Mouse (Mus musculus) neural tube, embryonic 15.5 days (tissue): ENCODE data around the gene Mrpl42. TPM values are rescaled to one million over a fixed set of nuclear protein-coding genes. Genes with fewer than 3 reads are reported as not detected.

Source experiments
- ATAC-seq: fragments of 200-750 bp; cut with Nextera tagmentation; 2 replicates; pipeline ENCODE4 v1.8.0; 2017; ENCODE audit warnings: mild to moderate bottlenecking, moderate TSS enrichment, moderate library complexity; ENCODE audit not compliant: low FRiP score
- H3K27ac ChIP-seq: fragments of 300-500 bp; sonication (generic); replicated peaks from 2 replicates; pipeline ENCODE4 v1.5.1; 2015; ENCODE audit warnings: mild to moderate bottlenecking, inconsistent platforms
- H3K27me3 ChIP-seq: fragments of 300-500 bp; sonication (generic); replicated peaks from 2 replicates; pipeline ENCODE4 v1.6.1; 2015; ENCODE audit warnings: inconsistent platforms
- H3K36me3 ChIP-seq: fragments of 300-500 bp; sonication (generic); 2 replicates; pipeline ENCODE4 v1.6.1; 2015; ENCODE audit warnings: inconsistent platforms
- H3K4me1 ChIP-seq: fragments of 300-500 bp; sonication (generic); 2 replicates; pipeline ENCODE4 v1.6.1; 2015; ENCODE audit warnings: inconsistent platforms
- H3K4me2 ChIP-seq: fragments of 300-500 bp; sonication (generic); 2 replicates; pipeline ENCODE4 v1.6.1; 2015; ENCODE audit warnings: inconsistent platforms, mild to moderate bottlenecking, moderate library complexity
- H3K4me3 ChIP-seq: fragments of 300-500 bp; sonication (generic); replicated peaks from 2 replicates; pipeline ENCODE4 v1.5.1; 2015; ENCODE audit warnings: mild to moderate bottlenecking, inconsistent platforms
- H3K9ac ChIP-seq: fragments of 300-500 bp; sonication (generic); replicated peaks from 2 replicates; pipeline ENCODE4 v1.6.1; 2015; ENCODE audit warnings: mild to moderate bottlenecking, inconsistent platforms
- H3K9me3 ChIP-seq: fragments of 300-500 bp; sonication (generic); replicated peaks from 2 replicates; pipeline ENCODE4 v1.6.1; 2016; ENCODE audit warnings: inconsistent platforms
- WGBS: fragments of 180-500 bp; shearing (Covaris S2); methylation state at CpG from one replicate; pipeline ENCODE4 v1.1.7; 2015; ENCODE audit warnings: mixed read lengths; 5-methylcytosine and 5-hydroxymethylcytosine counted together
- polyA plus RNA-seq: library from polyadenylated mRNA; unstranded; fragments of >200 nt; fragmentation: Nextera tagmentation; extraction: Ambion mirVana; gene quantifications from 2 replicates; pipeline ENCODE4 v1.2.1, GENCODE M21; 2015

The Mrpl42 gene
- polyA plus RNA-seq, 1 experiment from 2014 or later, result 296 TPM

- no peak overlapping the region for H3K4me3 ChIP-seq
- H3K4me2 ChIP-seq, result no peak overlapping the region
- H3K9me3 ChIP-seq, result no peaks in the 10 kb centered on the region
- no peaks in the 10 kb centered on the region for H3K27me3 ChIP-seq
- no peaks in the 10 kb centered on the region for H3K4me1 ChIP-seq
- no peak for ATAC-seq
- no peak overlapping the region for H3K27ac ChIP-seq
- no peak overlapping the region for H3K9ac ChIP-seq
- 78% methylated on average over 11 of the region's 11 CpGs for WGBS
- H3K36me3 ChIP-seq, result no peaks in the 10 kb centered on the region
These were observed 29.7 kb downstream of the Mrpl42 start for GRCm38 (mm10) chr10:95471889-95472547.

DNA sequence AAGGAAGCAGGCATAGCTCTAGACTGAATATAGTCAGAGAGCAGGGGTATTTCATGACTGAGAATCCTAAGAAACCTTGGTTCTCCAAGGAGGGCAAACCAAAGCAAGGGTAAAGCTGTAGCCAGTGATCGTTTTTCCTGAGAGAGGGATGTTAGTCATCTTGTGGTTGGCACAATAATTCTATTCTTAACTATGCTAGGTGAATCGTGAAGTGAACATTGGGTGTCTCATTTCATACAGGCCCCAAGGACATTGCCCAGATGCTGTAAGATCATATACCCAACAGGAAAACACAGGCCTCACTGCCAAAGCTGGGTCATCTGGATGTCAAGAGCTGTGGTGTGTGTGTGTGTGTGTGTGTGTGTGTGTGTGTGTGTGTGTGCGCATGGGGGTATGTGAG, 30.6 kb downstream of the Mrpl42 start:
- Histone ChIP-seq H3K36me3 (no peaks in the 10 kb centered on the region), H3K9me3 (no peaks in the 10 kb centered on the region), H3K4me1 (no peaks in the 10 kb centered on the region), H3K9ac (no peak overlapping the region), H3K27me3 (no peaks in the 10 kb centered on the region), H3K4me3 (no peak overlapping the region), H3K27ac (no peak overlapping the region), H3K4me2 (no peak overlapping the region)
- WGBS, result 88% methylated on average over 3 of the region's 3 CpGs
- ATAC-seq, result no peak

DNA sequence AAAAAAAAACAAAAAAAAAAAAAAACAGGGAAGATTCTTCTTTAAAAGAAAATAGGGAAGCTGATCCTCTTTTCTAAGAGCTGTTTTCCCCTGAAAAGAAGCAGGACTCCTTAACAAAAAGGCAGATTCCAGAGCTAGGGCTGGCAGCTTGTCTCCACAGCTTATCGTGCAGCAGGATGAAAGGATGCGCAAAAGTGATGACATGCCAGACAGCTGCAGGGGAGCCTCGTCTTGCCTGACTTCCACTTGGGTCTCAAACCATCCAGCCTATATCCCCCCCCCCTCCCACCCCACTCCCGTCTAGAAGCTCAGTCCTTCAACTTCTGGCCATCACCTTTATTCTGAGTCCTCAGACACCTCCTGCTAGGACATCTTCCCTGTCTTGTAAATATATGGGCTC, 32.8 kb downstream of the Mrpl42 start:
- Histone ChIP-seq H3K36me3 (no peaks in the 10 kb centered on the region), H3K4me3 (no peak overlapping the region), H3K27ac (no peak overlapping the region), H3K4me2 (no peak overlapping the region), H3K4me1 (no peaks in the 10 kb centered on the region), H3K9me3 (no peaks in the 10 kb centered on the region), H3K27me3 (no peaks in the 10 kb centered on the region), H3K9ac (no peak overlapping the region)
- ATAC-seq, result no peak
- 74% methylated on average over 4 of the region's 4 CpGs for WGBS

- Histone ChIP-seq H3K9ac (no peak overlapping the region), H3K9me3 (no peaks in the 10 kb centered on the region), H3K4me1 (no peaks in the 10 kb centered on the region), H3K36me3 (no peaks in the 10 kb centered on the region), H3K27me3 (no peaks in the 10 kb centered on the region), H3K27ac (no peak overlapping the region), H3K4me2 (no peak overlapping the region), H3K4me3 (no peak overlapping the region)
- ATAC-seq, result no peak
- 70% methylated on average over 4 of the region's 4 CpGs for WGBS
These were observed 36.2 kb downstream of the Mrpl42 start for GRCm38 (mm10) chr10:95465485-95465896.

GRCm38 (mm10) chr10:95464527-95464926, 37.2 kb downstream of the Mrpl42 start:
- 58% methylated on average over 6 of the region's 6 CpGs for WGBS
- Histone ChIP-seq H3K9ac (no peak overlapping the region), H3K9me3 (no peaks in the 10 kb centered on the region), H3K36me3 (no peaks in the 10 kb centered on the region), H3K27ac (no peak overlapping the region), H3K27me3 (no peaks in the 10 kb centered on the region), H3K4me1 (no peaks in the 10 kb centered on the region), H3K4me3 (no peak overlapping the region), H3K4me2 (no peak overlapping the region)
- no peak for ATAC-seq

DNA sequence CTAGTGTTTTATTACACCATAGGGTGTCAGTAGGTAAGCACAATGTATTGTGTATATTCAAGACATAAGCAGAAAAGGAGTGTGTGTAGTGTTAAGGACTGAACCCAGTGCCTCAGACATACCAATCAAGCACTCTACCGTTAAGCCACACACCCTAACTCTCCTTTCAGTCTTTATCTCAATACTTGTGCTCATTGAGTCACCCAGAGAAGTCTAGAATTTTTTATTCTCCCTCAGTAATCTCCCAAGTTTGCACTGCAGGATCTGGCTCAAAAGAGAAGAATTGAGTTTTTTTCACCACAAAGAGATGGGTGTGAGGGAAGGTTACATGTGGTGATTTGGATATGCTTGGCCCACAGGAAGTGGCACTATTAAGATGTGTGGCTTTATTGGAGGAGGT, 39.5 kb downstream of the Mrpl42 start:
- Histone ChIP-seq H3K9ac (no peak overlapping the region), H3K4me3 (no peak overlapping the region), H3K4me1 (no peaks in the 10 kb centered on the region), H3K4me2 (no peak overlapping the region), H3K9me3 (no peaks in the 10 kb centered on the region), H3K36me3 (no peaks in the 10 kb centered on the region), H3K27me3 (no peaks in the 10 kb centered on the region), H3K27ac (no peak overlapping the region)
- ATAC-seq, result no peak
- 62% methylated on average over 1 of the region's 1 CpGs for WGBS

DNA sequence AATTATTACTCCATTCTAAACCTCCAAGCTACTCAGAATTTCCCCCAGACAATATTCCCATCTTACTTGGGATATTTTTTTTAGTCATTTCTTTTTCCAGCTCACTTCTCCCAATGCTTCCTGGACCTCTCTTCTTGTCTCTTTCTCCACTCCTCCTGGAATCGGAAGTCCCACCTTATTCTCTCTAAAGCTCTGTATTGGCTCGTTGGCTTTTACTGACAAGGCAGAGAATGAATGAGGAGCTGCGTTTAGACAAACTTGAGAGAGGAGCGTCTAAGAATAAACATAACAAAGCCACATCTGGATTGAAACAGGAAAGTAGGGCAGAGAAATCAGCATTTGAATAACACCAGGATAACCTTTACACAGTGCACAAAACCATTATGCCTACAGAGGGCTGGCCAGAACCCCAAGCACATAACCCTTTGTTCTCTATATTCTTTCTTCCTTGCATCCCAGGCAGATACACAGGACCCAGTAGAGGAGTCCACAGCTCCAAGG, 40.6 kb downstream of the Mrpl42 start:
- Histone ChIP-seq H3K27ac (no peak overlapping the region), H3K36me3 (no peaks in the 10 kb centered on the region), H3K9me3 (no peaks in the 10 kb centered on the region), H3K9ac (no peak overlapping the region), H3K4me3 (no peak overlapping the region), H3K27me3 (no peaks in the 10 kb centered on the region), H3K4me1 (no peaks in the 10 kb centered on the region), H3K4me2 (no peak overlapping the region)
- WGBS, result 56% methylated on average over 4 of the region's 4 CpGs
- ATAC-seq, result no peak

- no peak overlapping the region for H3K4me3 ChIP-seq
- WGBS, result 89% methylated on average over 9 of the region's 9 CpGs
- H3K9ac ChIP-seq, result no peak overlapping the region
- no peaks in the 10 kb centered on the region for H3K4me1 ChIP-seq
- no peak overlapping the region for H3K27ac ChIP-seq
- no peaks in the 10 kb centered on the region for H3K27me3 ChIP-seq
- H3K36me3 ChIP-seq, result no peaks in the 10 kb centered on the region
- no peak for ATAC-seq
- no peaks in the 10 kb centered on the region for H3K9me3 ChIP-seq
- H3K4me2 ChIP-seq, result no peak overlapping the region
These were observed 43.5 kb downstream of the Mrpl42 start for GRCm38 (mm10) chr10:95458050-95458806.

DNA sequence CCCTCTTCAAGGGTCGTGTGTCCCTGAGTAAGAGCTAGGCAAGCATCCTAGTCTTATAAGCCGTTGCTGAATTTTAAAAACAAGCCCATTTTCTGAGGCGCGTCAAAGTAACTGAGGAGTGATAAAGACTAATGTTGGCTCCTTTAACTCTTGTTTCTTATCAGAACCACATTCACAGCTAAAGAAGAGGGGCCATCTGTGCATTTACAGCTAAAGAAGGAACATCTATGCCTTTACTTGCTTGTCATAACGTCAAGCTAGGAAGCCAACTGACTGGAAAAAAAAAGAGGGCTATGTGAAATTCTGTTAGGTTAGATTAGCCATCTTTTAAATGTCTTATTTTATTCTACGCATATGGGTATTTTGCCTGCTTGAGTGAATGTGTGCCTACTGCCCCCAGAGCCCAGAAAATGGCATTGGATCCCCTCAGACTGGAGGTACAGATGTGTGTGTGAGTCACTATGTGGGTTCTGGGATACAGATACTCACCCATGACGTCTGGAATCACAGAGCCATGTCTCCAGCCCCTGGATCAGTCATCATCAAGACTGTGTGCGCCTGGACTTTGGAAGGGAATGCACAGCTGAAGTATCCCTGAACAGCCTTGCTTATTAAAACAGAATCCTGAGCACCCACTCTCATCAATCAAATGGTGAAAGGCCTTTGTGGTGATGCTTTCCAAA, 44.2 kb downstream of the Mrpl42 start:
- 86% methylated on average over 8 of the region's 8 CpGs for WGBS
- Histone ChIP-seq H3K4me1 (no peaks in the 10 kb centered on the region), H3K4me2 (no peak overlapping the region), H3K36me3 (no peaks in the 10 kb centered on the region), H3K9me3 (no peaks in the 10 kb centered on the region), H3K4me3 (no peak overlapping the region), H3K9ac (no peak overlapping the region), H3K27ac (no peak overlapping the region), H3K27me3 (no peaks in the 10 kb centered on the region)
- no peak for ATAC-seq

GRCm38 (mm10) chr10:95456103-95456502, 45.6 kb downstream of the Mrpl42 start:
- WGBS, result 59% methylated on average over 2 of the region's 2 CpGs
- no peak for ATAC-seq
- no peak overlapping the region for H3K4me3 ChIP-seq
- H3K36me3 ChIP-seq, result no peaks in the 10 kb centered on the region
- H3K9me3 ChIP-seq, result no peaks in the 10 kb centered on the region
- H3K9ac ChIP-seq, result no peak overlapping the region
- no peak overlapping the region for H3K4me2 ChIP-seq
- no peaks in the 10 kb centered on the region for H3K27me3 ChIP-seq
- H3K4me1 ChIP-seq, result no peaks in the 10 kb centered on the region
- H3K27ac ChIP-seq, result no peak overlapping the region

DNA sequence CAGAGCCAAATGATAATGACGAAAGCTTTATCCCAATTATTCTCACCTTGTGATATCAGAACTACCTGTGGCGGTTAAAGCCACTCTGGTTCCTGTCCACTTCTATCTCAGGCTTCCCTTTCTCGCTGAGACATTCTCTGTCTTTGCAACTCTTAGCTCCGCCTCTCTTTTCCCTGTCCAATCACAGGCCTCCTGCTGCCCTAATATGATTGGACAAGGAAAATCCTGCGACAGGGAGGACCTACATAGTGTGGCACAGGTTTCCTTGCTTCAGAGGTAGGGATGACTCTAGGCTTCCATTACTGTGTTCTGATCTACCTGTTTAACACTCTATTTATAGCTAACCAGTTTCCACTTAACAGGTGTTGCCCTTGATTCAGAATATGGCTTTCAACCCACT, 48.5 kb downstream of the Mrpl42 start:
- no peak for ATAC-seq
- H3K9ac ChIP-seq, result no peak overlapping the region
- no peaks in the 10 kb centered on the region for H3K4me1 ChIP-seq
- no peaks in the 10 kb centered on the region for H3K36me3 ChIP-seq
- no peaks in the 10 kb centered on the region for H3K9me3 ChIP-seq
- H3K4me2 ChIP-seq, result no peak overlapping the region
- H3K27ac ChIP-seq, result no peak overlapping the region
- H3K27me3 ChIP-seq, result no peaks in the 10 kb centered on the region
- 85% methylated on average over 5 of the region's 5 CpGs for WGBS
- no peak overlapping the region for H3K4me3 ChIP-seq

DNA sequence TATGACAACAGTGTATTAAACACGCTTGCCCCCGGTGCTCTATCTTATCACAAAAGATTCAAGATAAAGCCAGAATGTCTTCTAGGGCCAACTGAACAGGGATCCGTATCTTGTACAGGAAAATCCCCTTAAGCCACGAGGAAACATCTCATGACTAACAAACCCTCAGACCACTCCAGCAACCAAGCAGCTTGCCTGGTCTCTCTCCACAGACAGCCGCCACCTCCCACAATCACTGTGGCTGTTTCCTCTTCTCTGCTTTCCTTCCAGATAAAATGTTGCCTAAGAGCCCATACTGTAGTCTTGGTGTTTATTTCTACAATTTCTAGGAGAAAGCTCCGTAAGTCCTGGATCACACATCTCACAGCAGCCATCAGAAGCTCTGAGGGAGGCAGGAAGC, 52.7 kb downstream of the Mrpl42 start:
- 90% methylated on average over 6 of the region's 6 CpGs for WGBS
- ATAC-seq, result no peak
- no peaks in the 10 kb centered on the region for H3K4me1 ChIP-seq
- H3K27ac ChIP-seq, result no peak overlapping the region
- H3K9ac ChIP-seq, result no peak overlapping the region
- no peak overlapping the region for H3K4me3 ChIP-seq
- H3K4me2 ChIP-seq, result no peak overlapping the region
- no peaks in the 10 kb centered on the region for H3K36me3 ChIP-seq
- H3K9me3 ChIP-seq, result no peaks in the 10 kb centered on the region
- no peaks in the 10 kb centered on the region for H3K27me3 ChIP-seq
